Mouse (Mus musculus) gastrocnemius, postnatal 25 days (tissue): ENCODE results near the gene Galr3. TPM values are rescaled to one million over a fixed set of nuclear protein-coding genes. Genes with fewer than 3 reads are reported as not detected.
"Not testable (repeated sequence)": the region's sequence is repeated elsewhere in the genome, so short reads cannot be mapped to it uniquely, and the experiment has no call there.

Experiments
- DNase-seq: peaks from one replicate; pipeline ENCODE4 v3.0.0; 2022
- long read RNA-seq, 2 experiments: library from polyadenylated mRNA; stranded (forward); transcript quantifications; one replicate each; pipeline ENCODE4 v2.0.0; 2021
- total RNA-seq, 2 experiments: library from RNA; stranded (reverse); gene quantifications; 1 replicate in 1 of 2; 2 replicates in 1 of 2; pipeline ENCODE4 v1.2.3; 2021

Gene Galr3
- not detected for total RNA-seq
- long read RNA-seq, experiment 1 = 0 reads
- long read RNA-seq, experiment 2 = 0 reads

- no peak for DNase-seq
Measured at GRCm38 (mm10) chr15:79041585-79041984, at the start of gene Galr3. TSS of gene Galr3 (plus strand) at chr15:79041885.

GRCm38 (mm10) chr15:78992235-78992634 lies 49.5 kb upstream of the Galr3 start:
- no peak for DNase-seq

GRCm38 (mm10) chr15:78992925-78993324 lies 48.8 kb upstream of the Galr3 start:
- DNase-seq = no peak

- DNase-seq = no peak
Measured at GRCm38 (mm10) chr15:78995916-78996315, 45.8 kb upstream of the Galr3 start.

GRCm38 (mm10) chr15:78996663-78997062 lies 45.0 kb upstream of the Galr3 start:
- no peak for DNase-seq

- no peak for DNase-seq
Measured at GRCm38 (mm10) chr15:78998348-78998747, 43.3 kb upstream of the Galr3 start.

- DNase-seq = no peak
Measured at GRCm38 (mm10) chr15:78999586-78999985, 42.1 kb upstream of the Galr3 start.

- no peak for DNase-seq
Measured at GRCm38 (mm10) chr15:79000357-79000791, 41.3 kb upstream of the Galr3 start.

GRCm38 (mm10) chr15:79001559-79001958 lies 40.1 kb upstream of the Galr3 start:
- DNase-seq = no peak

- no peak for DNase-seq
Measured at GRCm38 (mm10) chr15:79002036-79002435, 39.6 kb upstream of the Galr3 start.

- DNase-seq = no peak
Measured at GRCm38 (mm10) chr15:79003079-79003478, 38.6 kb upstream of the Galr3 start.

GRCm38 (mm10) chr15:79005581-79005980 lies 36.1 kb upstream of the Galr3 start:
- no peak for DNase-seq

GRCm38 (mm10) chr15:79006638-79007037 lies 35.0 kb upstream of the Galr3 start:
- no peak for DNase-seq

GRCm38 (mm10) chr15:79007059-79007458 lies 34.6 kb upstream of the Galr3 start:
- no peak for DNase-seq

- DNase-seq = not testable (repeated sequence)
Measured at GRCm38 (mm10) chr15:79007836-79008235, 33.8 kb upstream of the Galr3 start.

- DNase-seq = no peak
Measured at GRCm38 (mm10) chr15:79009734-79010133, 32.0 kb upstream of the Galr3 start.

GRCm38 (mm10) chr15:79011550-79011949 lies 30.1 kb upstream of the Galr3 start:
- DNase-seq = no peak

GRCm38 (mm10) chr15:79013382-79013781 lies 28.3 kb upstream of the Galr3 start:
- DNase-seq = no peak

- DNase-seq = no peak
Measured at GRCm38 (mm10) chr15:79018191-79018590, 23.5 kb upstream of the Galr3 start.

GRCm38 (mm10) chr15:79018886-79019285 lies 22.8 kb upstream of the Galr3 start:
- no peak for DNase-seq

- no peak for DNase-seq
Measured at GRCm38 (mm10) chr15:79022671-79023230, 18.9 kb upstream of the Galr3 start.

- DNase-seq = no peak
Measured at GRCm38 (mm10) chr15:79023366-79023765, 18.3 kb upstream of the Galr3 start.

- DNase-seq = no peak
Measured at GRCm38 (mm10) chr15:79025687-79026308, 15.9 kb upstream of the Galr3 start.
